Mouse (Mus musculus) heart, postnatal 25 days (tissue): Measurements from ENCODE around the gene Rpp30. TPM values are rescaled to one million over a fixed set of nuclear protein-coding genes. Genes with fewer than 3 reads are reported as not detected.

ENCODE experiments used
- DNase-seq: peaks from one replicate; pipeline ENCODE4 v3.0.0; 2022; ENCODE audit warnings: low spot score
- intact Hi-C: fragments of 180-260 bp; cut with DNase I; formaldehyde crosslinking; loops from one replicate; pipeline ENCODE4 v1.15.1; 2025
- total RNA-seq, 2 experiments: library from RNA; stranded (reverse); gene quantifications; 2 replicates each; pipeline ENCODE4 v1.2.3; 2021

The Rpp30 gene
- 10 to 100 TPM; 14.3 to 15.7 TPM for total RNA-seq

DNA sequence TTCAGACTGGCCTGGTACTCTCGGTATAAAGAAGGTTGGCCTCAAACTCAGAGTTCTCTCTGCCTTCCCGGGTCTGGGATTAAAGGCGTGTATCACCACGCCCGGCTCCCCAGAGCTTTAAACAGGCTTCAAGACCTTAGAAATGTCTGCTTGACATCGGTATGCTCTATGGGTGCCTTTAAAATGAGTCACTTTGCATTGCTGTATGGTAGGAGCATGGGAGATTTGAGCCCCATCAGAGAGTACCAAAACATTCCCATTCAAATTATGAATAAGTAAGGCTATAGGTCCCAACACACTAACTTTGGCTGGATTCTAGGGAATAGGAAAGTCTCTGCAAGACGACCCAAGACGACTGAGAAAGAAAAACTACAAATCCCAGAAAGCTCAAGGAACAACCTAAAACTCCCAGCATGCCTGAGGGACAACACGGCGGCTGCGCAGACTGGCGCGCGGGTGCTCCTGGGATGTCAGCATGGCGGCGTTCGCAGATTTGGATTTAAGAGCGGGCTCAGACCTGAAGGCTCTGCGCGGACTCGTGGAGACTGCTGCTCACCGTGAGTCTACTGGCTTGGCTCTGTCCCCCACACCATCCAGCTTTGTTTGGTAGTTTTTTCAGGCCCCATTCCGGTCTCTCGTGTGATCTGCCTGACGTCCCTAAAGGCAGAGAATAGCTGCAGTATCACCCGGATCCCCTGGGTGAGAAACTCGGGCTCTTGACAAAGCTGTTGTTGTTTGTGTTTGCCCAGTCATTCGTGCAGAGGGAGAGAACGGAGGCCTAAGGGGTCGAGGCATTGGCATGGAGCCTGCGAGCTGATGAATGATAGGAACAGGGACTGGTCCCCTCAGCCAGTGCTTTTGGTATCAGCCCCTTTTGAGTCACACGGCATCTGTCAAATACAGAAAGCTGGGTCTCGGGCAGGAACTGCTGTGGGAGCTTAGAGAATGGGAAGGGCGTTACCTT, at the start of gene Rpp30:
TSS of gene Rpp30 (plus strand) at position 455 of the 964 bp plus-strand sequence.
- peak; percentile 71 for DNase-seq
- intact Hi-C loops, result loop anchor here (2.0 kb wide), 1 partner anchor 1091 kb away; no protein-coding TSS in a partner anchor

DNA sequence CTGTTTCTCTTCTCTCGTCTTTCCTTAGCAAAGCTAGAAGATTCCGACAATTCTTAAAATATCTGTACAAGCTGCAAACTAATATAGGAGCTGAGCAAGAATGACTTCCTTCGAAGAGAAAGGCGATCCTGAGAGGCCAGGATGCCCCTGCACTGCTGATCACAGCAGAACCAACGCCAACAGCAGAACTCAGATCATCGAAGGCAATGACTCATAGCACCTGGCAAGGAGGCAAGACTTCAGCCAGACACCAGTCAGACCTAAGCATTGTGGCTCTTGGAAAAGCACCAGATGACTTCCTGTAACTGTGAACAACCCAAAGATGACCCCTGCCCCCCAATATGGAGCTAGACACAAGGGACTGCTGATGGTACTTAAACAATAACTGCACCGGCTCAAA, 37.5 kb upstream of the Rpp30 start:
- intact Hi-C loops, result no loop called here

DNA sequence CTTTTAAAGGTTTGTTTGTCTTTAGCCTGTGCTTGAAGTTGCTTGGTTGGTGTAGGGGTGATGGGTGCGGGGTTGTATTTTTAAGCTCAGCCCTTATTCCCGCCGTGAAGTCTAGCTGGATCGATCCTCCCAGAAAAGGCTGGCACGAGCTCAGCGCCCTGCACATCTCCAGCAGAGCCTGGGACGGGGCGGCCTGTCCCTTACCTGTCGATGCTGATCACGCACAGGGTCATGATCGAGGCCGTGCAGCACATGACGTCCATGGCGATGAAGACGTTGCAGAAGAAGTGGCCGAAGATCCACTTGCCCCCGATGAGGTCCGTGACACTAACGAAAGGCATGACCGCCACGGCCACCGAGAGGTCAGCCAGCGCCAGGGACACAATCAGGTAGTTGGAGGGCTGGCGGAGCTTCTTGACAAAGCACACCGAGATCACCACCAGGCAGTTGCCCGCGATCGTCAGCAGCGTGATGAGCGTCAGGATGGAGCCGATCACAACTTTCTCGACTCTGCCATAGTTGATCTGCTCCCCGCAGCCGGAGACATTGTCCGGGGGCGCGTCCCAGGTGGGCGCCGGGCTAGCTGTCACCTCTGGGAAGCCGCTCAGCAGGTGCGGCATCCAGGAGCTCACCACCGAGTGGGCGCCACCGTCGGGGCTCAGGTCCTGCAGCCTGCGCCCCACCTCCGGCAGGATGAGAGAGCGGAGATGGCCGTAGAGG, 26.9 kb upstream of the Rpp30 start:
- intact Hi-C loops, result no loop called here
- DNase-seq, result no peak

More for the DNA sequence above, 37.5 kb upstream of the Rpp30 start:
- no peak for DNase-seq

DNA sequence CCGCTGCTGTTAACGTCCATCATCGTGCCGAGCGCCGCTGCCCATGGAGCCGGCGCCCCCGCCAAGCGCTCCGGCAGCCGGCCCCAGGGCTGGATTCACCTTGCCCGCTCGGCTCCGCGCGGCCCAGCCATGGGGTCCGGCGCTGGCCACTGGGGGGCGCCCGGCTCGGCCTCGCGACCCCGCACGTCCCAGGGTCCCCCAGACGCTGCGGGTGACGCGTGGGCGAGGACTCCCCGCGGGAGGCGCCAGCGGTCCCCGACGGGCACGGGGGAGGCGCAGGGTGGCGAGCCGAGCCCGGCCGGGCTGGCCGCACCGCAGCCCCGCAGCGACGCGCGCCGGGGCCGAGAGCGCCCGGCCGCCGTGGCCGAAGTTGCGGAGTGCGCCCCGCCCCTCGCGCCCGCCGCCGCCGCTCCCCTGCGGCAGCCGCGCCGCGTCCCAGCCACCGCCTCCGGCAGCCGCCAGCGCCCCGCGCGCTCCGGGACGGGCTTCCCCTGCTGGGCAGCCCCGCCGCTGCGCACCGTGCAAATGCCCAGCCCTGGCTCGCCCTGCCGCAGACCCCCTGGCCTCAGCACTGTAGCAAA, 26.2 kb upstream of the Rpp30 start, which contains the start of gene Htr7:
TSS of gene Htr7 (minus strand) at position 277 of the 581 bp plus-strand sequence.
- DNase-seq, result peak; percentile 1
- intact Hi-C loops, result no loop called here

DNA sequence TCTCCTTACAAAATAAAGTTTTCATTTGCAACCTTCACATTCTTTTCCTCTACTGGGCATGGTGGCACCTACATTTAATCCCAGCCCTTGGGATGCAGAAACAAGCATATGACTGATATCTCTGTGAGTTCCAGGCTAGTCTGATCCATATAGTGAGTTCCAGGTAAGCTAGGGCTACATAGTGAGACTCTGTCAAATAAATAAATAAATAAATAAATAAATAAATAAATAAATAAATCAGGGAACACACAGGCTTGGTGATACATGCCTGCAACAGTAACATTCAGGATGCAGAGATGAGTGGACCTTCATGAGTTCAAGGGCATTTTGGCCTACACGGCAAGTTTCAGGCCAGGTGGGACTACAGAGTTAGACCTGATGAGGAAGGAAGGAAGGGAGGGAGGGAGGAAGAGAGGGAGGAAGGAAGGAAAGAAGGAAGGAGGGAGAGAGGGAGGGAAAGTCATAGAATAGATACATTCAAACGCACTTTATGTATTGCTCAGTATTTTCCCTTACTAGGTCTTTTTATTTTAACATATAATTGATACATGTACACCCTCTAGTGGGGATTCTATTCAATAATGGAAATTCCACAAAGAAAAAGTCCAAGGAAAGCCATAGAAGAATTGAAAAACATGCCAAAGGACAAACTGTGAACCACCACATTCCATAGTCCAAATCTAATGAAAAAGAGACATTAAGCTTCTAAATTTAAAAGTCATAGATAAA, 20.6 kb upstream of the Rpp30 start:
- intact Hi-C loops, result loop anchor here (5.0 kb wide), 1 partner anchor 1071 kb away; no protein-coding TSS in a partner anchor
- no peak for DNase-seq

DNA sequence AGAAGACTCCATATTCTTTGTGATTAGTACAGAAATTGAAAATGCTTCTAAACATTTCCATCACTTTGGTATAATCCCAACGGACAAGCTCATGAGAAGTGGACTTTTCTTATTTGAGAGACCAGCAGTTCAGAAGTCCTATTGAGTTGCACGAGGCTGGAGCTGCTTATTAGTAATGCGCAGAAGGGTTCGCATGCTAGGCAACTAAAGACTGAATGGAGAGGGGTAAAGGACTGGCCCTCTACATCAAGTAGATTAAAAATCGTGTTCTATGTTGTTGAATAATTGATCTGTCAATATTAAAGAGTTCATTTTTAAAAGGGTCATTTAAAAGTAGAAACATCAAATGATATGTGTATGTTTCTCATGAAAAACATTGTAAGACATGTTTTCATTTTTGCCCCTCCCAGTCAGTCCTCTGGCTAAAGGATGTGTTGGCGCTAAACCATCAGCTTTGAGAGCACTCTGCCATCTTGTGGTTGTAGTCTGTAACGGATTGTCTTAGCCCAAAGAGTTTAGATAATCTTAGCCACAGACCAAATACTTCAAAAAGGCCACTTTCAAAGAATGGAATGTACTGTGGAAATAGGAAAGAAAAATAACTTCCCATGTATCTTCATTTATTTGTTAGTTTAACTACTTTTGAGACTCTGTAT, 782 bp upstream of the Rpp30 start:
- intact Hi-C loops, result loop anchor here (1.0 to 2.0 kb wide), 2 partner anchors 956 to 1090 kb away; no protein-coding TSS in a partner anchor
- no peak for DNase-seq

DNA sequence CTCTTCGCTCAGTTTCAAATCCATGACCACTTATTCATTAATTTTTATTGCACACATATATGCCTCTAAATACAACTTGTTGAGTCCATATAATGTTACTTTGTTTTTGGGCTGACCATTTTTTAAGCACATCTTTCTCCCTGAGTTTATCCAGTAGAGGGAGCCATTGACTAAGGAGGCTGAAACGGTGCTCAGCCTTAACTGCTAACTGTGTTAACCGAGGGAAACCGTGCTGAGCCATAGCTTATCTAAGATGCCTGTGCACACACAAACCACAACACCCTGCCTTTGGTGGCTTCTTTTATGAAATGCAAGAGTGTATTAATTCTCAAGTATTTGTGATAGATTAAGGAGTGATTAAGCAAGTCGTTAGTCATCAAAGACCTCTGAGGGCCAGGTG, 7.3 kb downstream of the Rpp30 start:
- no peak for DNase-seq

DNA sequence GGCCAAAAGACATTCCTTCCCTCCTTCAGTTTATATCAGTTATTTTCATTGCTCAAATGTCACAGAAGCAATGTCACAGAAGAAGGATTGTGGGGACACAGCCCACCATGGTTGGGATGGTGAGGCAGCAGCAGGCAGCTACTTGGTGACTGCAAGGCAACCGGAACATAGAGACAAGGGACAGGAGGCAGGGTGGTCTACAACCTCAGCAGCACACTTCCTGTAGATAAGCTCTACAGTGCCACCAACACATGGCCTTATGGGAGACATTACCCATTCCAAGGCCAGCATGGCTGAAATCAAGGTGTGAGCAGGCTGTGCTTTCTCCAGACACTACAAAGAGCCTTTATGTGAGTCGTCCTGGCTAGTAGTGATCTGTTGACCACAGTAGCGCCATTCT, 13.7 kb downstream of the Rpp30 start:
- DNase-seq, result no peak
- intact Hi-C loops, result no loop called here

More for the DNA sequence above, 7.3 kb downstream of the Rpp30 start:
- intact Hi-C loops, result loop anchor here (5.0 kb wide), 1 partner anchor 347 kb away; no protein-coding TSS in a partner anchor

DNA sequence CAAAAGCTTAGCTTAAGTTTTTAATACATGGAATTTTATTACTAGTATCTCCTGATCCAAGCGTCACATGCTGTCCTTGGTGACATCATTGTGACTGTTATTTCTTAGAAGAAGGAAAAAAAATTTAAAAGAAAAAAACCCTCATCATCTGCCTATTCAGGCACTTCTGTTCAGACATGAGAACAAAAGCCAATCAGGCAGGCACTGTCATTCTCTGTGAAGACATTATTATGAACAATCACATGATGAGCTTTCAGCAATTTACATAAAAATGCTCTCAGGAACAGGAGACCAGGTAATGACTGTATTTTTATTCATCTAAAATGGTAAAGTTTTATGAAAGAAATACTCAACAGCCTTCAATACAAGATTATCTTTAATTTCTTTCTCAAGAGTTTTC, 14.7 kb downstream of the Rpp30 start:
- intact Hi-C loops, result no loop called here
- DNase-seq, result no peak

DNA sequence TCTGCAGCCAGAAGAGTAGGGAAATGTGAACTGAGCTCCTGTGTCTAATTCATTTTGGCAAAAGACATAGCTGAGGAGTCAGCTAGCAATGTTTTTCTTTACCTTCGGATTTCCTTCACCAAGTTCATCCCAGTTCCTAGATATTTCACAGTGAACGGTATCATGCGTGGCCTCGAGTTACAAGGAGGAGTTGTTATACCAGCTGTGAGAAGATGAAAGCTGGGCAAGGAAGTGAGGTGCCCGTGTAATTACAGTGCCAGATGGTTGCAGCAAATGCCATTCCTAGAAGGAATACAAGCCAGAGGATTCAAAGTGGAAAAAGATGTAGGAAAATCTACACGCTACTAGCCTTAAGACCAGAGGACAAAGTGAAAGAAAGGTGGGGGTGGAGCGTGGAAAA, 15.4 kb downstream of the Rpp30 start:
- no peak for DNase-seq
- intact Hi-C loops, result no loop called here

DNA sequence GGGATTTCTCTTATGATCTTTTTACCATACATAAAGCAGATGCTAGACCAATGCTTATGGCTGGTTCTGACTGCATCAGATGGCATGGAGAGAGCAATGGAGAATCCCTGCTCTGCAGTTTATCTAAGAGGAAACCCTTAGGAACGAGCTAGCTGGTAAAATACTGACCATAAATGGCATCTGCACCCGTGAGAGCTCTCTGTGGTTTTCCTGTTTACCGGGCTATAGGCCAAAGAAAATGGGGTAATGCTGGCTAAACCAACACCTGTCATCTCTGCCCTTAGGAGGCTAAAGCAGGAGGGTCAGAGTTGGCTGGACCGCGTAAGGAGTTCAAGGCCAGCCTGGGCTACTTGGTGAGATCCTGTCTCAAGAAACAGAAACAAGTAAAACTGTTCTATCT, 20.4 kb downstream of the Rpp30 start:
- no peak for DNase-seq
- intact Hi-C loops, result no loop called here

DNA sequence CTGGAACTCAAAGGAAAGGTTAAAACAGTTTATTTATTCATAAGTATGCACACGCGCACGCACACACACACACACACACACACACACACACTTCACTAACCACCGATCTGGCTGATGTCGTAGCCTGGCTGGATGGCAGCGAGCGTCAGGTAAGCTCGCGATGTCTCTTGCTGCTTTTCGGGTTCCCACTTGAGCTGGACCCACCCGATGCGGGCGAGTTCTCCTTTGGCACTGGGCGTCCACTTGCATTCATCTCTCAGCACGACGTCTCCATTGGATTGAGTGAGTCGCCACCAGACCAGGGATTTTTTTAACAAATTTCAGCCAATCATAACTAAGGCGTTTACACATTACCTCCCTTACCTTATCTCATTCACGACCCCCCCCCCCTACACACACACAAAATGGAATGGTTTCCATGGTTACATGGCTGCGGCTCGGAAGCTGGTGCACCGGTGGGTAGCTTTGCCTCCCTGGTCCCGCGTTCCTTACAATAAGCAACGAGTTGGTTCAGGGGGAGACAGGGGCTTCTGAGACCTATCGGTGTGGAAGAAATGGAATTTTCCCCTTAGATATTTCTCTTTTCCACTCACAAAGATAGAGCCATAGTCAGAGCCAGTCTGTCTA, 25.9 kb downstream of the Rpp30 start:
- intact Hi-C loops, result no loop called here

DNA sequence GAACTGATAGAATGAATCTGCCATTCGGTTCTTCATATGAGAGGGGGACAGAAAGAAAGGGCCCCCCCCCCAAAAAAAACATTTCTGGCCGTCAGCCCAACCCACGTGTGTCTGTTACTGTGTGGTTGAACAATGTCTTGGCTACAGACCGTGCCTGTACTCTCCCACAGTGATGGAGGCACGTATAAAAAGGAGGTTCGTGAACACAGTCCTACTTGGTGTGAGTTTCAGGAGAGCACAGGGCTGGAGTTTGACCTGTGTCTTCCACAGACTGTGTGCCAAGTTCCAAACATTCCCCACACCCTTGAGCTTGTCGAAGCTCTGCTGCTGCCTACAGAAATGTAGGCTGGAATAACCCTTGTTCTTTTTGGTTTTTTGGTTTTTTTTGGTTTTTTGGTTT, 26.9 kb downstream of the Rpp30 start:
- no peak for DNase-seq
- intact Hi-C loops, result loop anchor here (2.0 to 10.0 kb wide), 4 partner anchors 67 to 444 kb away; partner anchors contain the start of genes Hectd2 and Pcgf5

More for the DNA sequence above, 25.9 kb downstream of the Rpp30 start:
- no peak for DNase-seq

DNA sequence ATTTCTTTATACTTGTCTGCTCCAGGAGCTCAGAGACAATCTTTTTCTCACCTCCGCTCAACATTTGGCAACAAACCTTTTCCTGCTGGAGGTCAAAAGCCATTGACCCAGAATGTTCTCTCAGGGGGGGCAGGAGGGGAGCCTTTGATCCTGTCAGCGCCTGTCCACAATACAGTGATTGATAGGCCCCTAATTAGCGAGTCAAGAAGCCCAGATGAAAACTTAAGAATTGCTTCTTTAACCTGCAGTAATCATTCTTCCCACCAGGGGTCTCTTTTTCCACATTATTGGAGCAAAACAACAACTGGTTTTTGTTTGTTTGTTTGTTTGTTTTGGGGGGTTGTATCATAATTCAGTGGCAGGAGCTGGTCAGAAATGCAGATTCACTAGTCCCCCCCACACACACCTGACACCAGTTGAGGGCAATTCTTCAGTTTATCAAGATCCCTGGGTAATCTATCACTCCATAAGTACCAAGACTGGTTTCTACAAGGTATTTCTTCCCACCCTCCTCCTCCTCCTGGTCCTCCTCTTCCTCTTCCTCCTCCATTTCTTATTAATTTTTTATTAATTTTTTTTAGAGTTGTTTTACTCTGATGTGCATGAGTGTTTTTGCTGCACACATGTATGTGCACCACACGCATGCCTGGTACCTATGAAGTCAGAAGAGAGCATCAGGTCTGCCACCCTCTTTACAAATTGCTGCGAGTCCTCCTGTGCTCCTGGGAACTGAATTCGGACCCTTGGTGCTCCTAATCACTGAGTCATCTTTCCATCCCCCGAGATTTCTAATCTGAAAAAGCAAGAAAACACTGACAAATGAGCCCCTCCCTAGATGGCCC, 27.8 kb downstream of the Rpp30 start:
- DNase-seq, result no peak

DNA sequence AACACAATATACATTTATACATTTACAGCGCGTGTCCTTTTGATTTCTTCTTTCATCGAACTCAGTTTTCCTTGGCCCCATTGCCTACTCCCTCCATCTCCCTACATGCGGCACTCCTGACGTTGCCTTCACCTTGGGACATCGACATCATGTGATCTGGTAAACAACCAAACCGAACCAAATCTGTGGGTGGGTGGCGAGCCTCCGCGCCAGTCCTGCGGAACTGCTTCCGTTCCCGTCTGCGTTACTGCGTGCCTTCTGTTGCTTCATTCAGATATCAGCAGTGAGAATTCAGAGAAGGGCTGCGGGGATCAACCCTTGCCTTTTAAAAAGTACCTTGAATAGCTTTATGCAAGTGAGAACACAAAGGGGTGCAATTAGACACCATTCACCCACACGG, 28.5 kb downstream of the Rpp30 start:
- intact Hi-C loops, result loop anchor here (5.0 to 10.0 kb wide), 3 partner anchors 65 to 443 kb away; partner anchors contain the start of genes Hectd2 and Pcgf5

More for the DNA sequence above, 27.8 kb downstream of the Rpp30 start:
- intact Hi-C loops, result loop anchor here (2.0 to 10.0 kb wide), 4 partner anchors 66 to 444 kb away; partner anchors contain the start of genes Hectd2 and Pcgf5

DNA sequence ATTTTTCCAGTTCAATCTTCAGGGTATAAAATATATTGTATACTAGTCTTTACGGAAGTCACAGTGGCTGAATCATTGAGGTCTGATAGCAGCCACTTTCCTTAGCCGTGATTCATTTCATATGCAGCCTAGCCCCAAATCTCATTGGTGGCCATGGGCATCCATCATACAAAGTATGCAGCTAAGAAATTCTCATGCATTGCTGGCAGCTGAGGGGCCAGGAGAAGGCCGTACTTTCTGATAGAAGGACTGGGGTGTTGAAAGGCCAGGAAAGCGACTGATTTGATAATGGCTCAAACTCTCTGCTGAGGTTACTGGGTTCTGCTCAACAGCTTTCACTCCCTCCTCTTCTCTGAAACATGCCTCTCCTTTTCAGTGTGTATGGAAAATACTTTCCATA, 32.7 kb downstream of the Rpp30 start:
- intact Hi-C loops, result loop anchor here (5.0 to 10.0 kb wide), 3 partner anchors 51 to 439 kb away; partner anchors contain the start of genes Hectd2 and Pcgf5
- DNase-seq, result no peak

More for the DNA sequence above, 28.5 kb downstream of the Rpp30 start:
- DNase-seq, result no peak

DNA sequence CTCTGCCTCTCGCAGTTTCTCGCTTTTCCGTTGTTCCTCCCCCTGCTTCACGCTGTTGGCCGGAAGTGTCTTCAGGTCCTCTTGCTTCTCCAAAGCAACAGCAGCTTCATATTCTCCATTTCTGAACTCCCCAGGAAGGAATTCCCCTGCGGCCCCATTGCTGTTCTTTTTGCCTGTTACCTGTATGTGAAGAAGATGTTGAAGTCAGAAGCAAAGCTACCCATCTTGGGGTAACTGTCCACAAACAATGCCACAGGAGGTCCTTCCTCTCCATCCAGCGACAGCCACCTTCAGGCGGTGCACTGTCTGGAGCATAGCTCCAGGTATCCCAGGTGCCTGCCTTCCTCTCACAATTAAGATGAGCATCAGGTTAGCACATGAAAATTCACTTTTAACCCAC, 35.7 kb downstream of the Rpp30 start:
- DNase-seq, result no peak
- intact Hi-C loops, result loop anchor here (5.0 to 10.0 kb wide), 3 partner anchors 48 to 436 kb away; partner anchors contain the start of genes Hectd2 and Pcgf5
